Mouse (Mus musculus) heart, adult 2 months (tissue): ENCODE results near the gene Phlpp1.

Experiments used
- CTCF ChIP-seq: fragments of 200-600 bp; IDR thresholded peaks from 2 replicates; pipeline ENCODE4 v1.8.1; 2022; ENCODE audit warnings: antibody characterized with exemption, mild to moderate bottlenecking, moderate library complexity
- POLR2A ChIP-seq: fragments of 200-500 bp; IDR thresholded peaks from 2 replicates; pipeline ENCODE4 v1.6.1; 2011; ENCODE audit warnings: mild to moderate bottlenecking, low read depth, low read length, control low read depth; ENCODE audit not compliant: insufficient read depth

GRCm38 (mm10) chr1:106406852-106407251, 235.3 kb downstream of the Phlpp1 start:
- TF ChIP-seq POLR2A = no peak
- TF ChIP-seq CTCF = no peak
